Mouse (Mus musculus) myocyte (in vitro differentiated cells): ENCODE results near the gene Las1l. TPM values are rescaled to one million over a fixed set of nuclear protein-coding genes. Genes with fewer than 3 reads are reported as not detected.

Source experiments
- H3K27me3 ChIP-seq: one replicate; pipeline ENCODE4 v1.6.1; 2011; ENCODE audit not compliant: control insufficient read depth, insufficient read depth, insufficient read length
- H3K36me3 ChIP-seq: one replicate; pipeline ENCODE4 v1.6.1; 2011; ENCODE audit not compliant: control insufficient read depth, insufficient read depth
- H3K4me2 ChIP-seq: one replicate; pipeline ENCODE4 v1.6.1; 2011; ENCODE audit warnings: low read depth, control low read depth
- H3K4me3 ChIP-seq: one replicate; pipeline ENCODE4 v1.5.1; 2011; ENCODE audit warnings: mild to moderate bottlenecking, control low read depth, moderate library complexity
- H3K79me2 ChIP-seq: one replicate; pipeline ENCODE4 v1.6.1; 2011; ENCODE audit not compliant: control insufficient read depth, insufficient read depth
- H3ac ChIP-seq: one replicate; pipeline ENCODE4 v1.6.1; 2011; ENCODE audit not compliant: control insufficient read depth, insufficient read length
- CEBPB ChIP-seq: IDR thresholded peaks from 2 replicates; pipeline ENCODE4 v1.6.1; 2011; ENCODE audit warnings: mild to moderate bottlenecking, moderate library complexity; ENCODE audit not compliant: poor library complexity, insufficient read depth, severe bottlenecking
- E2F4 ChIP-seq: IDR thresholded peaks from one replicate; pipeline ENCODE4 v1.6.1; 2011; ENCODE audit warnings: mild to moderate bottlenecking, control low read depth, moderate library complexity; ENCODE audit not compliant: insufficient read depth
- MAX ChIP-seq: IDR thresholded peaks from one replicate; pipeline ENCODE4 v1.6.1; 2011; ENCODE audit warnings: low read depth, mild to moderate bottlenecking, control low read depth
- MYOD1 ChIP-seq, 3 experiments: IDR thresholded peaks; one replicate each; pipeline ENCODE4 v1.6.1; 2011; ENCODE audit warnings: control low read depth in 2 of 3, low read depth in 2 of 3, mild to moderate bottlenecking in 2 of 3, moderate library complexity in 1 of 3; ENCODE audit not compliant: insufficient read length in 2 of 3, control insufficient read depth in 1 of 3
- MYOG ChIP-seq, 3 experiments: IDR thresholded peaks; one replicate each; pipeline ENCODE4 v1.6.1; 2011; ENCODE audit warnings: control low read depth in 2 of 3, low read depth in 2 of 3, mild to moderate bottlenecking in 2 of 3; ENCODE audit not compliant: insufficient read length in 2 of 3, control insufficient read depth in 1 of 3, insufficient read depth in 1 of 3
- POLR2A ChIP-seq: IDR thresholded peaks from one replicate; pipeline ENCODE4 v1.6.1; 2011; ENCODE audit warnings: low read depth, mild to moderate bottlenecking, control low read depth, moderate library complexity; ENCODE audit not compliant: insufficient read length
- POLR2AphosphoS2 ChIP-seq: IDR thresholded peaks from one replicate; pipeline ENCODE4 v1.6.1; 2011; ENCODE audit warnings: low read depth, control low read depth; ENCODE audit not compliant: insufficient read length
- REST ChIP-seq: IDR thresholded peaks from one replicate; pipeline ENCODE4 v1.6.1; 2011; ENCODE audit warnings: mild to moderate bottlenecking, control low read depth, moderate library complexity; ENCODE audit not compliant: insufficient read depth, insufficient read length
- SRF ChIP-seq: IDR thresholded peaks from one replicate; pipeline ENCODE4 v1.6.1; 2011; ENCODE audit warnings: low read depth; ENCODE audit not compliant: control insufficient read depth, insufficient read length
- TCF12 ChIP-seq: IDR thresholded peaks from one replicate; pipeline ENCODE4 v1.6.1; 2011; ENCODE audit warnings: mild to moderate bottlenecking, control low read depth; ENCODE audit not compliant: poor library complexity, insufficient read depth, severe bottlenecking
- TCF3 ChIP-seq: IDR thresholded peaks from one replicate; pipeline ENCODE4 v1.6.1; 2011; ENCODE audit warnings: low read depth, control low read depth; ENCODE audit not compliant: insufficient read length
- USF1 ChIP-seq: IDR thresholded peaks from one replicate; pipeline ENCODE4 v1.6.1; 2011; ENCODE audit warnings: low read depth, mild to moderate bottlenecking, control low read depth, moderate library complexity
- polyA plus RNA-seq: library from polyadenylated mRNA; unstranded; fragments of >200 nt; fragmentation: generic; extraction: Trizol; gene quantifications from one replicate; pipeline ENCODE4 v1.2.1, GENCODE M21; 2012; ENCODE audit warnings: missing spikeins

Gene Las1l
- polyA plus RNA-seq, 1 experiment: 21.3 TPM

DNA sequence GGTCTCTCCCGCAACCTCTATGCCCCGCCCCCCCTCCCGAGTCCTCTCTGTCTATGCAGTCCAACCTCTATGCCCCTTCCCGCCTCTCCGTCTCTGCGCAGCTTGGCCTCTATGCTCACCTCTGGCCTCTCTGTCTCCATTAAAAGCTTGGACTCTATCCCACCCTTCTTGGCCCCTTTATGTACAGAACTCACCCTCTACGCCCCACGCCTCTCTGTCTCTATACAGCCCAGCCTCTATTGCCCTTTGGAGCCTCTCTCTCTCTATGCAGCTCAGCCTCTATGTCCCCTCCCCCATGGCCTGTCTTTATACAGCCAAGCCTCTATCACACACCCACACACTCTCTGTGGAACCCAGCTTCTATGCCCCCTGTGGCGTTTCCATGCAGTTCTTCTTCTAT is 13.2 kb upstream of the Las1l start:
- Histone ChIP-seq H3ac (no peak overlapping the region), H3K27me3 (no peaks in the 10 kb centered on the region), H3K4me2 (no peak overlapping the region), H3K36me3 (no peaks in the 10 kb centered on the region), H3K79me2 (no peaks in the 10 kb centered on the region), H3K4me3 (no peak overlapping the region)
- TF ChIP-seq MAX (no peak), REST (no peak), TCF12 (no peak)

DNA sequence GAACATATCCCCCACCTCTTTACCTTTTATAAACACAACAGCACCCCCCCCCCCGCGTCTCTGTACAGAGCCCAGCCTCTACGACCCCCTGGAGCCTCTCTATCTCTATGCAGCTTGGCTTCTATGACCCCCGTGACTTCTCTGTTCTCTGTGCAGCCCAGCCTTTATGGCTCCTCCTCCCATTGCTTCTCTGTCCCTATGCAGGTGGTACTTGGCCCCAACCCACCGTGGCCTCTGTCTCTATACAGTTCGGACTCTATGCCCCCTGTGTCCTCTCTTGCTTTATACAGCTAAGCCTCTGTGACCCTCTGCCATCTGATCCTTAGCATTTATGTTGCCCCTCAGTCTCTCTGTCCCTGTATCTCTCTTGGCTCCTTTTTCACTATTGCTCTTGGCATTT is 12.4 kb upstream of the Las1l start:
- Histone ChIP-seq H3K36me3 (no peaks in the 10 kb centered on the region), H3ac (no peak overlapping the region), H3K4me3 (no peak overlapping the region), H3K79me2 (no peaks in the 10 kb centered on the region), H3K27me3 (no peaks in the 10 kb centered on the region), H3K4me2 (no peak overlapping the region)
- no peak for TF ChIP-seq MYOG (IDR thresholded peaks at IDR 0.05; ENCODE audit: control insufficient read depth in 1 of 3, insufficient read depth in 1 of 3, insufficient read length in 2 of 3, low read depth in 2 of 3)
- TF ChIP-seq REST: no peak
- no peak for TF ChIP-seq E2F4
- no peak for TF ChIP-seq MYOD1 (IDR thresholded peaks at IDR 0.05; ENCODE audit: control insufficient read depth in 1 of 3, insufficient read length in 2 of 3, low read depth in 2 of 3)
- TF ChIP-seq POLR2A: no peak
- TF ChIP-seq MAX: no peak
- TF ChIP-seq SRF: no peak
- TF ChIP-seq TCF12: no peak
- no peak for TF ChIP-seq TCF3
- no peak for TF ChIP-seq POLR2AphosphoS2
- no peak for TF ChIP-seq CEBPB
- no peak for TF ChIP-seq USF1

DNA sequence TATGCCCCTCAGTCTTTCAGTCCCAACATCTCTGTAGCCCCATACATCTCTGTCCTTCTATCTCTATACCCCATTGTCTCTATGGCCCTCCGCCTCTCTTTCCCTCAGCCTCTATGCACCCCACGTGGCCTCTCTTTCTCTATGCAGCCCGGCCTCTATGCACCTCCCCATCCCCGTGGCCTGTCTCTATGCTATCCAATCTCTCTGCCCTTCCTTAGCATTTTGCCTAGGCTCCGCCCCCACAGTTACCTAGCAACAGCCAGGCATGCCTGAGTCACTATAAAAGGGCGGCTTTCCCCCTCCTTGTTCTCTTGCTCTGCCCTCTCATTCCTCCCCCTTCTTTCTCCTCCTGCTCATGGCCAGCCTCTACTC is 11.8 kb upstream of the Las1l start:
- no peaks in the 10 kb centered on the region for H3K79me2 ChIP-seq
- TF ChIP-seq CEBPB (no peak), E2F4 (no peak), POLR2A (no peak), TCF12 (no peak), SRF (no peak), MAX (no peak), USF1 (no peak), MYOD1 (IDR thresholded peaks at IDR 0.05; ENCODE audit: control insufficient read depth in 1 of 3, insufficient read length in 2 of 3, low read depth in 2 of 3) (no peak), REST (no peak), MYOG (IDR thresholded peaks at IDR 0.05; ENCODE audit: control insufficient read depth in 1 of 3, insufficient read depth in 1 of 3, insufficient read length in 2 of 3, low read depth in 2 of 3) (no peak), POLR2AphosphoS2 (no peak), TCF3 (no peak)
- H3ac ChIP-seq: no peak overlapping the region
- H3K4me2 ChIP-seq: no peak overlapping the region
- H3K27me3 ChIP-seq: no peaks in the 10 kb centered on the region
- no peaks in the 10 kb centered on the region for H3K36me3 ChIP-seq
- no peak overlapping the region for H3K4me3 ChIP-seq

DNA sequence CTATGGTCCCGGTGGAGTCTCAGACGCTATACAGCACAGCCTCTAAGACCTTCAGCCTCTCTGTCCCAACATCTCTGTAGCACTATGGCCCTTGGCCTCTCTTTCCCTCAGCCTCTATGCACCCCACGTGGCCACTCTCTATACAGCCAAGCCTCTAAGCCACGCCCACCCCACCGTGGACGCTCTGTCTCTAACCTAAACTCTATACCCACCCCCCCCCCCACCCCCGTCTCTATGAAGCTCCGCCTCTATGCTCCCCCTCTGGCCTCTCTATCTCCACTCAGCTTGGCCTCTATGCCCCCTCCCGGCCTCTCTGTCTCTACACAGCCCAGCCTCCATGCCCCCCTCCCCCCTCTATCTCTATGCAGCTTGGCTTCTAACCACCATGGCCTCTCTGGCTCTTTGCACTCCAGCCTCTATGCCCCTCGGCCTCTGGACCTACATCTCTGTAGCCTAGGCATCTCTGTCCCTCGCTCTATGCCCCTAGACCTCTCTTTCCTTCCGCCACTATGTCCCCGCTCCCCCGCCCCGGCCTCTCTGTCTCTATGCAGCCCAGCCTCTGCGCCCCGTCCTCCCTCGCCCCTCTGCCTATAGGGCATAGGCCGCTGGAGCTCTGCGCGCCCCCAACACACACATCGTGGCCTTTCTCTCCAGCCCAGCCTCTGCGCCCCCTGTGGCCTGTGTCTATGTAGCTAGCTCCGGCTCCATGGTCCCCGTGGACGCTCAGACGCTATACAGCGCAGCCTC is 11.3 kb upstream of the Las1l start:
- H3K4me3 ChIP-seq: no peak overlapping the region

DNA sequence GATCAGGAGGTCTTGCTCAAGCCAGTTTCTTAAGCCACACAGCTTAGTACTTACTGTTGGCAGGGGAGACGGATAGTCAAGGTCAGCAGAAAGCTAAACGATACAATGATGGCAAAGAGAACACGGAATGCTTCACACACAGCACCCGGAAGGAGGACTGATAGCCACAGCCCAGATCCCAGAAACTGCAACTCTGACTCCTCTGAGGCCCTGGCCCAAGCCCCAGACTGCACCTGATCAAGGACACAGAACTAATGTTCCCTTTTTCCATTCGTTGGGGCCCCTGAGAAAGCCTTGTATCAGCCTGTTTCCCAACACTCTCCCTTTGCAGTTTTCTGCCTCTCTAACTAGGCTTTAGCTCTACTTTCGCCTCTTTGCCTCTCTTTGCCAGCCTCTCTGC is 8.3 kb upstream of the Las1l start:
- Histone ChIP-seq H3K36me3 (no peaks in the 10 kb centered on the region), H3K79me2 (no peaks in the 10 kb centered on the region), H3K4me2 (no peak overlapping the region), H3ac (no peak overlapping the region), H3K4me3 (no peak overlapping the region), H3K27me3 (no peaks in the 10 kb centered on the region)
- no peak for TF ChIP-seq TCF3

More for the DNA sequence above, 11.3 kb upstream of the Las1l start:
- H3ac ChIP-seq: no peak overlapping the region
- no peaks in the 10 kb centered on the region for H3K36me3 ChIP-seq
- no peaks in the 10 kb centered on the region for H3K79me2 ChIP-seq
- H3K27me3 ChIP-seq: no peaks in the 10 kb centered on the region
- H3K4me2 ChIP-seq: no peak overlapping the region
- TF ChIP-seq MAX: no peak
- TF ChIP-seq TCF12: no peak
- TF ChIP-seq POLR2A: no peak
- no peak for TF ChIP-seq TCF3
- TF ChIP-seq SRF: no peak
- TF ChIP-seq CEBPB: no peak
- no peak for TF ChIP-seq MYOD1 (IDR thresholded peaks at IDR 0.05; ENCODE audit: control insufficient read depth in 1 of 3, insufficient read length in 2 of 3, low read depth in 2 of 3)
- TF ChIP-seq POLR2AphosphoS2: no peak
- no peak for TF ChIP-seq REST
- TF ChIP-seq E2F4: no peak
- TF ChIP-seq USF1: no peak
- TF ChIP-seq MYOG (IDR thresholded peaks at IDR 0.05; ENCODE audit: control insufficient read depth in 1 of 3, insufficient read depth in 1 of 3, insufficient read length in 2 of 3, low read depth in 2 of 3): no peak
